Comparison of ENCODE assay signal across 19 mouse cellular contexts in genomic region chr16:87851550-87851949, GRCm38 (mm10).
A peak's percentile ranks its signal among the peaks of the same experiment; 100 is the strongest.
DNase-seq lines count a peak whose midpoint lies in the region; ATAC-seq lines count a peak whose summit lies in the region.
"Had no signal": no experiment of that assay in that cellular context is flagged by ENCODE, and none has a peak within 500 bp of the region (broad histone marks: within the 10 kb centered on the region; RNA-seq: fewer than 3 reads in every experiment).

No protein-coding gene starts in this region.

- H3K9ac ChIP-seq in hindbrain, embryonic 12.5 days = no peak overlapping the region
- H3K9ac ChIP-seq in hindbrain, embryonic 11.5 days (ENCODE audit: low read depth, low read length) = no peak overlapping the region
- no peak overlapping the region for H3K9ac ChIP-seq in neural tube, embryonic 12.5 days
- H3K9ac ChIP-seq in forebrain, embryonic 15.5 days (replicated peaks) = no peak overlapping the region
- H3K9ac ChIP-seq: embryonic facial prominence, embryonic 15.5 days; heart, embryonic 13.5 days; hindbrain, embryonic 13.5 days had no signal

- H3K4me1 ChIP-seq in hindbrain, embryonic 12.5 days = no peaks in the 10 kb centered on the region
- H3K4me1 ChIP-seq in hindbrain, embryonic 11.5 days (replicated peaks; ENCODE audit: control insufficient read depth, insufficient read depth, low read length) = no peaks in the 10 kb centered on the region
- no peaks in the 10 kb centered on the region for H3K4me1 ChIP-seq in neural tube, embryonic 12.5 days
- H3K4me1 ChIP-seq in forebrain, embryonic 15.5 days = peaks cover 5% of the 10 kb centered on the region
- H3K4me1 ChIP-seq: embryonic facial prominence, embryonic 15.5 days; heart, embryonic 13.5 days; hindbrain, embryonic 13.5 days had no signal

- ATAC-seq in hindbrain, embryonic 12.5 days (ENCODE audit: low FRiP score) = peak; percentile 72; the same call in 1 of the 2 replicates
- ATAC-seq in hindbrain, embryonic 11.5 days (ENCODE audit: low FRiP score) = no peak
- peak; percentile 53; the same call in 1 of the 2 replicates for ATAC-seq in neural tube, embryonic 12.5 days (ENCODE audit: low FRiP score, low read depth)
- peak; percentile 82 for ATAC-seq in forebrain, embryonic 15.5 days (replicated peaks)
- ATAC-seq: hindbrain, postnatal 0 days had no signal

- no peaks in the 10 kb centered on the region for H3K27me3 ChIP-seq in hindbrain, embryonic 12.5 days
- H3K27me3 ChIP-seq in hindbrain, embryonic 11.5 days (ENCODE audit: control insufficient read depth, insufficient read depth, low read length) = no peaks in the 10 kb centered on the region
- no peaks in the 10 kb centered on the region for H3K27me3 ChIP-seq in neural tube, embryonic 12.5 days (replicated peaks)
- H3K27me3 ChIP-seq in forebrain, embryonic 15.5 days = no peaks in the 10 kb centered on the region
- H3K27me3 ChIP-seq: embryonic facial prominence, embryonic 15.5 days; heart, embryonic 13.5 days; hindbrain, embryonic 13.5 days had no signal

- no peaks in the 10 kb centered on the region for H3K36me3 ChIP-seq in hindbrain, embryonic 12.5 days
- H3K36me3 ChIP-seq in hindbrain, embryonic 11.5 days (ENCODE audit: control insufficient read depth, insufficient read depth, low read length) = no peaks in the 10 kb centered on the region
- H3K36me3 ChIP-seq in neural tube, embryonic 12.5 days = no peaks in the 10 kb centered on the region
- no peaks in the 10 kb centered on the region for H3K36me3 ChIP-seq in forebrain, embryonic 15.5 days
- H3K36me3 ChIP-seq: embryonic facial prominence, embryonic 15.5 days; heart, embryonic 13.5 days; hindbrain, embryonic 13.5 days had no signal

- WGBS in hindbrain, embryonic 12.5 days = 69% methylated on average over 2 of the region's 2 CpGs
- 71% methylated on average over 2 of the region's 2 CpGs for WGBS in hindbrain, embryonic 11.5 days
- WGBS in neural tube, embryonic 12.5 days = 69% methylated on average over 2 of the region's 2 CpGs
- WGBS in forebrain, embryonic 15.5 days = 13% methylated on average over 2 of the region's 2 CpGs

- H3K4me2 ChIP-seq in hindbrain, embryonic 12.5 days (replicated peaks) = no peak overlapping the region
- no peak overlapping the region for H3K4me2 ChIP-seq in hindbrain, embryonic 11.5 days (replicated peaks; ENCODE audit: low read depth, low read length)
- H3K4me2 ChIP-seq in neural tube, embryonic 12.5 days (replicated peaks) = no peak overlapping the region
- no peak overlapping the region for H3K4me2 ChIP-seq in forebrain, embryonic 15.5 days (replicated peaks)
- H3K4me2 ChIP-seq: embryonic facial prominence, embryonic 15.5 days; heart, embryonic 13.5 days; hindbrain, embryonic 13.5 days had no signal

- no peaks in the 10 kb centered on the region for H3K9me3 ChIP-seq in hindbrain, embryonic 12.5 days (replicated peaks)
- H3K9me3 ChIP-seq in hindbrain, embryonic 11.5 days (ENCODE audit: control insufficient read depth, low read length) = no peaks in the 10 kb centered on the region
- H3K9me3 ChIP-seq in neural tube, embryonic 12.5 days = no peaks in the 10 kb centered on the region
- H3K9me3 ChIP-seq in forebrain, embryonic 15.5 days = no peaks in the 10 kb centered on the region
- H3K9me3 ChIP-seq: embryonic facial prominence, embryonic 15.5 days; heart, embryonic 13.5 days had no signal

- no peak overlapping the region for H3K4me3 ChIP-seq in hindbrain, embryonic 12.5 days
- H3K4me3 ChIP-seq in hindbrain, embryonic 11.5 days (ENCODE audit: low read depth, low read length) = no peak overlapping the region
- no peak overlapping the region for H3K4me3 ChIP-seq in neural tube, embryonic 12.5 days
- H3K4me3 ChIP-seq in forebrain, embryonic 15.5 days = no peak overlapping the region
- H3K4me3 ChIP-seq: embryonic facial prominence, embryonic 15.5 days; erythroblast, embryonic 14.5 days; heart, embryonic 13.5 days; hindbrain, embryonic 13.5 days had no signal

- no peak for DNase-seq in hindbrain, embryonic 11.5 days (ENCODE audit: low spot score)
- DNase-seq in neural tube, embryonic 10.5 days (ENCODE audit: extremely low spot score, low spot score) = no peak
- no peak for DNase-seq in left cerebral cortex, adult 18-20 months (ENCODE audit: low spot score in 2 of 2)
- DNase-seq: adrenal gland, adult 2 months; adrenal gland, postnatal 36 days; cerebellum, adult 11 months; cerebellum, adult 8-10 months; cerebellum, postnatal 14 days; embryo, embryonic 11 days; gastrocnemius, postnatal 36 days; heart, postnatal 36 days had no signal

- no peak overlapping the region for H3K27ac ChIP-seq in hindbrain, embryonic 12.5 days
- no peak overlapping the region for H3K27ac ChIP-seq in hindbrain, embryonic 11.5 days (ENCODE audit: low read depth, low read length)
- H3K27ac ChIP-seq in neural tube, embryonic 12.5 days = no peak overlapping the region
- no peak overlapping the region for H3K27ac ChIP-seq in forebrain, embryonic 15.5 days (replicated peaks)
- H3K27ac ChIP-seq: embryonic facial prominence, embryonic 15.5 days; heart, embryonic 13.5 days; hindbrain, embryonic 13.5 days; hindbrain, postnatal 0 days had no signal
